Mouse (Mus musculus) adrenal gland, postnatal 25 days (tissue): ENCODE data around the gene Tmem82. TPM values are rescaled to one million over a fixed set of nuclear protein-coding genes. Genes with fewer than 3 reads are reported as not detected.

Source experiments
- DNase-seq: peaks from one replicate; pipeline ENCODE4 v3.0.0; 2021; ENCODE audit warnings: mixed read lengths
- long read RNA-seq: library from polyadenylated mRNA; stranded (forward); transcript quantifications from one replicate; pipeline ENCODE4 v2.0.0, GENCODE M21; 2021
- total RNA-seq: library from RNA; stranded (reverse); gene quantifications from 2 replicates; pipeline ENCODE4 v1.2.3, GENCODE M21; 2021

Tmem82 gene
- total RNA-seq = 0.64 and 2.0 TPM in 2 replicates
- long read RNA-seq, transcript Tmem82-201 (6 exons, 1,671 nt) = major isoform, 13 of 26 reads
- long read RNA-seq, partial matches to known transcripts = 2 of 26 reads
- long read RNA-seq, other reads (novel, unspliced or antisense) = 6 of 26 reads

GRCm38 (mm10) chr4:141618565-141619243 lies at the start of gene Tmem82:
Tmem82 (minus strand) TSS chr4:141618633.
- peak; percentile 69 for DNase-seq

- DNase-seq = no peak
Measured at GRCm38 (mm10) chr4:141664799-141665198, 46.4 kb upstream of the Tmem82 start, which contains the start of gene Plekhm2. Plekhm2 (minus strand) TSS chr4:141664899.

GRCm38 (mm10) chr4:141664011-141664745 lies 45.7 kb upstream of the Tmem82 start:
- DNase-seq = peak; percentile 86

- DNase-seq = peak; percentile 54
Measured at GRCm38 (mm10) chr4:141663122-141663931, 44.9 kb upstream of the Tmem82 start.

GRCm38 (mm10) chr4:141660884-141661283 lies 42.5 kb upstream of the Tmem82 start:
- DNase-seq = no peak

GRCm38 (mm10) chr4:141659739-141660138 lies 41.3 kb upstream of the Tmem82 start:
- DNase-seq = no peak

- peak; percentile 68 for DNase-seq
Measured at GRCm38 (mm10) chr4:141658846-141659484, 40.5 kb upstream of the Tmem82 start.

- DNase-seq = no peak
Measured at GRCm38 (mm10) chr4:141656932-141657331, 38.5 kb upstream of the Tmem82 start.

- DNase-seq = peak; percentile 37
Measured at GRCm38 (mm10) chr4:141655908-141656608, 37.6 kb upstream of the Tmem82 start.

- DNase-seq = no peak
Measured at GRCm38 (mm10) chr4:141654509-141654908, 36.1 kb upstream of the Tmem82 start.

GRCm38 (mm10) chr4:141653813-141654212 lies 35.4 kb upstream of the Tmem82 start:
- DNase-seq = no peak

- no peak for DNase-seq
Measured at GRCm38 (mm10) chr4:141653044-141653443, 34.6 kb upstream of the Tmem82 start.

GRCm38 (mm10) chr4:141651944-141652343 lies 33.5 kb upstream of the Tmem82 start:
- no peak for DNase-seq

GRCm38 (mm10) chr4:141651286-141651685 lies 32.9 kb upstream of the Tmem82 start:
- no peak for DNase-seq

GRCm38 (mm10) chr4:141649244-141649643 lies 30.8 kb upstream of the Tmem82 start:
- DNase-seq = no peak

- DNase-seq = no peak
Measured at GRCm38 (mm10) chr4:141648262-141648661, 29.8 kb upstream of the Tmem82 start.

- no peak for DNase-seq
Measured at GRCm38 (mm10) chr4:141647187-141647586, 28.8 kb upstream of the Tmem82 start.

- no peak for DNase-seq
Measured at GRCm38 (mm10) chr4:141645988-141646387, 27.6 kb upstream of the Tmem82 start.

GRCm38 (mm10) chr4:141643118-141643855 lies 24.9 kb upstream of the Tmem82 start:
- peak; percentile 48 for DNase-seq
